Mouse (Mus musculus) macrophage (primary cell): ENCODE measurements at regions not wholly inside any gene's neighbourhood (a gene's known extent, or its start where the extent isn't known, plus 50 kb on each side); places are given as distances from the start of the nearest gene placed in this dataset.

ENCODE experiments used
- H3K27ac ChIP-seq: fragments of 350-480 bp; formaldehyde crosslinking; 2 replicates; pipeline ENCODE4 v1.9.0; 2021
- H3K36me3 ChIP-seq: fragments of 350-480 bp; formaldehyde crosslinking; 2 replicates; pipeline ENCODE4 v1.9.0; 2021; ENCODE audit errors: inconsistent target
- H3K4me3 ChIP-seq: fragments of 350-480 bp; formaldehyde crosslinking; 2 replicates; pipeline ENCODE4 v1.9.0; 2021; ENCODE audit errors: inconsistent target
- H3K79me2 ChIP-seq: fragments of 350-480 bp; formaldehyde crosslinking; 2 replicates; pipeline ENCODE4 v1.9.0; 2021; ENCODE audit errors: inconsistent target
- WGBS: methylation state at CpG from one replicate; pipeline ENCODE4 v1.1.7; 2026; ENCODE audit warnings: inconsistent platforms; ENCODE audit not compliant: missing documents; 5-methylcytosine and 5-hydroxymethylcytosine counted together

GRCm38 (mm10) chr15:88399064-88399463, 201.0 kb upstream of the Zdhhc25 start:
- 60% methylated on average over 5 of the region's 5 CpGs for WGBS
- Histone ChIP-seq H3K27ac (no peak overlapping the region), H3K79me2 (no peaks in the 10 kb centered on the region), H3K4me3 (no peak overlapping the region), H3K36me3 (no peaks in the 10 kb centered on the region)

GRCm38 (mm10) chr15:88399989-88400388, 200.1 kb upstream of the Zdhhc25 start:
- Histone ChIP-seq H3K27ac (no peak overlapping the region), H3K4me3 (no peak overlapping the region), H3K79me2 (no peaks in the 10 kb centered on the region), H3K36me3 (no peaks in the 10 kb centered on the region)
- WGBS, result 47% methylated on average over 12 of the region's 12 CpGs

- Histone ChIP-seq H3K79me2 (no peaks in the 10 kb centered on the region), H3K27ac (no peak overlapping the region), H3K4me3 (no peak overlapping the region), H3K36me3 (no peaks in the 10 kb centered on the region)
- 63% methylated on average over 9 of the region's 9 CpGs for WGBS
Observed at GRCm38 (mm10) chr15:88400787-88401186, 199.3 kb upstream of the Zdhhc25 start.

GRCm38 (mm10) chr15:88408461-88409379, 191.4 kb upstream of the Zdhhc25 start:
- H3K4me3 ChIP-seq, result no peak overlapping the region
- H3K36me3 ChIP-seq, result no peaks in the 10 kb centered on the region
- no peaks in the 10 kb centered on the region for H3K79me2 ChIP-seq
- H3K27ac ChIP-seq, result no peak overlapping the region
- WGBS, result 89% methylated on average over 18 of the region's 20 CpGs

GRCm38 (mm10) chr15:88414206-88414605, 185.9 kb upstream of the Zdhhc25 start:
- WGBS, result 62% methylated on average over 4 of the region's 4 CpGs
- Histone ChIP-seq H3K36me3 (no peaks in the 10 kb centered on the region), H3K79me2 (no peaks in the 10 kb centered on the region), H3K4me3 (no peak overlapping the region), H3K27ac (no peak overlapping the region)

GRCm38 (mm10) chr15:88418881-88419280, 181.2 kb upstream of the Zdhhc25 start:
- Histone ChIP-seq H3K27ac (no peak overlapping the region), H3K4me3 (no peak overlapping the region), H3K36me3 (no peaks in the 10 kb centered on the region), H3K79me2 (no peaks in the 10 kb centered on the region)
- WGBS, result 64% methylated on average over 8 of the region's 8 CpGs

- Histone ChIP-seq H3K4me3 (no peak overlapping the region), H3K36me3 (no peaks in the 10 kb centered on the region), H3K27ac (no peak overlapping the region), H3K79me2 (no peaks in the 10 kb centered on the region)
- 78% methylated on average over 7 of the region's 7 CpGs for WGBS
Observed at GRCm38 (mm10) chr15:88428441-88428840, 171.7 kb upstream of the Zdhhc25 start.

GRCm38 (mm10) chr15:88430941-88431340, 169.2 kb upstream of the Zdhhc25 start:
- 80% methylated on average over 6 of the region's 7 CpGs for WGBS
- no peaks in the 10 kb centered on the region for H3K36me3 ChIP-seq
- no peak overlapping the region for H3K27ac ChIP-seq
- no peak overlapping the region for H3K4me3 ChIP-seq
- no peaks in the 10 kb centered on the region for H3K79me2 ChIP-seq

GRCm38 (mm10) chr15:88448272-88448671, 151.8 kb upstream of the Zdhhc25 start:
- H3K79me2 ChIP-seq, result no peaks in the 10 kb centered on the region
- no peak overlapping the region for H3K4me3 ChIP-seq
- no peak overlapping the region for H3K27ac ChIP-seq
- 78% methylated on average over 4 of the region's 4 CpGs for WGBS
- no peaks in the 10 kb centered on the region for H3K36me3 ChIP-seq

GRCm38 (mm10) chr15:88451241-88451640, 148.9 kb upstream of the Zdhhc25 start:
- Histone ChIP-seq H3K36me3 (no peaks in the 10 kb centered on the region), H3K27ac (no peak overlapping the region), H3K4me3 (no peak overlapping the region), H3K79me2 (no peaks in the 10 kb centered on the region)
- 94% methylated on average over 6 of the region's 6 CpGs for WGBS

GRCm38 (mm10) chr15:88468107-88468506, 132.0 kb upstream of the Zdhhc25 start:
- no peak overlapping the region for H3K4me3 ChIP-seq
- no peaks in the 10 kb centered on the region for H3K79me2 ChIP-seq
- H3K27ac ChIP-seq, result no peak overlapping the region
- WGBS, result 88% methylated on average over 12 of the region's 12 CpGs
- H3K36me3 ChIP-seq, result no peaks in the 10 kb centered on the region

GRCm38 (mm10) chr15:88468810-88469209, 131.3 kb upstream of the Zdhhc25 start:
- Histone ChIP-seq H3K4me3 (no peak overlapping the region), H3K79me2 (no peaks in the 10 kb centered on the region), H3K27ac (no peak overlapping the region), H3K36me3 (no peaks in the 10 kb centered on the region)
- WGBS, result 18% methylated on average over 2 of the region's 2 CpGs

GRCm38 (mm10) chr15:88469508-88470455, 130.3 kb upstream of the Zdhhc25 start:
- Histone ChIP-seq H3K79me2 (no peaks in the 10 kb centered on the region), H3K4me3 (no peak overlapping the region), H3K27ac (no peak overlapping the region), H3K36me3 (no peaks in the 10 kb centered on the region)
- 78% methylated on average over 15 of the region's 15 CpGs for WGBS

GRCm38 (mm10) chr15:88472351-88473100, 127.6 kb upstream of the Zdhhc25 start:
- WGBS, result 86% methylated on average over 18 of the region's 18 CpGs
- Histone ChIP-seq H3K79me2 (no peaks in the 10 kb centered on the region), H3K36me3 (no peaks in the 10 kb centered on the region), H3K27ac (no peak overlapping the region), H3K4me3 (no peak overlapping the region)
